ENCODE assay signal across 8 mouse cellular contexts in the genomic region with DNA sequence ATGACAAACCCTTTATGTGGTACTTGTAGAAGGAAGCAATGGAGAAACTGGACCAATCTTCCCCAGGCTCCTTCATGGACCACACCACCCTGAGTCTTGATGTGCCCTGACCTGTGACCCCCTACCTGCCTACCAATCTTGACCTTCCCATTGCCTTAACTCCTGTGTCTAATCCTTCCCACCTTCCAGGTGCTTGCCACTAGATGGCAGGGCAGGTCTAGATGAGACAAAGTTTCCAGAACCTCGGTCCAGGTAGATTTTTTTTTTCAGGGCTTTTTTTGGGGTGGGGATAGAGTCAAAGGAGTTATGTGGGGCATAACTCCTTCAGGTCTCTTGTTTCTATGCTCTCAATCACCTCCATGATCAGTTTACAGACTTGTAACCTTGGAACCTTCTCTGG. TPM values are rescaled to one million over a fixed set of nuclear protein-coding genes. Genes with fewer than 3 reads are reported as not detected.
DNase-seq lines count a peak whose midpoint lies in the region; ATAC-seq lines count a peak whose summit lies in the region.

No protein-coding gene starts in this region.

- H3K36me3 ChIP-seq in embryonic facial prominence, embryonic 10.5 days (replicated peaks) = no peaks in the 10 kb centered on the region
- no peaks in the 10 kb centered on the region for H3K36me3 ChIP-seq in forebrain, embryonic 12.5 days (replicated peaks)

- H3K9ac ChIP-seq in forebrain, embryonic 12.5 days = no peak overlapping the region

- peaks cover 27% of the 10 kb centered on the region for H3K4me1 ChIP-seq in embryonic facial prominence, embryonic 10.5 days
- no peaks in the 10 kb centered on the region for H3K4me1 ChIP-seq in forebrain, embryonic 12.5 days

- no peaks in the 10 kb centered on the region for H3K27me3 ChIP-seq in embryonic facial prominence, embryonic 10.5 days (replicated peaks; ENCODE audit: low read depth, poor library complexity, severe bottlenecking)
- H3K27me3 ChIP-seq in forebrain, embryonic 12.5 days = peaks cover 3% of the 10 kb centered on the region; the same call in 1 of the 2 replicates

- H3K27ac ChIP-seq in embryonic facial prominence, embryonic 10.5 days (replicated peaks) = no peak overlapping the region
- no peak overlapping the region for H3K27ac ChIP-seq in forebrain, embryonic 12.5 days

- no peak overlapping the region for H3K4me2 ChIP-seq in forebrain, embryonic 12.5 days

- H3K4me3 ChIP-seq in embryonic facial prominence, embryonic 10.5 days = no peak overlapping the region
- no peak overlapping the region for H3K4me3 ChIP-seq in forebrain, embryonic 12.5 days (replicated peaks)

- no peaks in the 10 kb centered on the region for H3K9me3 ChIP-seq in embryonic facial prominence, embryonic 10.5 days
- no peaks in the 10 kb centered on the region for H3K9me3 ChIP-seq in forebrain, embryonic 12.5 days

- 29% methylated on average over 1 of the region's 1 CpGs for WGBS in embryonic facial prominence, embryonic 10.5 days
- WGBS in forebrain, embryonic 12.5 days = 24% methylated on average over 1 of the region's 1 CpGs

- no peak for ATAC-seq in forebrain, embryonic 12.5 days (ENCODE audit: low FRiP score)

- intact Hi-C loops in heart, postnatal 14 days (cut with DNase I) = loop anchor here (2.0 kb wide), 2 partner anchors 238 to 266 kb away; no protein-coding TSS in a partner anchor
- intact Hi-C loops in left cerebral cortex, postnatal 14 days (cut with DNase I) = loop anchor here (10.0 kb wide), 1 partner anchor 124 kb away; the partner anchor contains the start of gene Etv5

- DNase-seq in heart, postnatal 14 days = peak; percentile 48 to 56
- DNase-seq in heart, adult 9 months (ENCODE audit: low spot score in 2 of 2) = no peak
- peak; percentile 37 for DNase-seq in A20 (ENCODE audit: low read depth, low spot score)
- DNase-seq in R1 (ENCODE audit: low read depth, low spot score) = peak; percentile 70
- DNase-seq in embryonic facial prominence, embryonic 10.5 days (ENCODE audit: low spot score) = peak; percentile 42
- peak; percentile 29 to 43 for DNase-seq in left cerebral cortex, postnatal 14 days (ENCODE audit: low spot score in 2 of 2)
- peak; percentile 38 for DNase-seq in right cerebral cortex, postnatal 14 days

RNA-seq across cellular contexts. Expression of gene Tra2b, which starts 44.8 kb away (rescaled TPM):
- total RNA-seq in heart, postnatal 14 days (2021) = 10 to 100 TPM; 51.9 to 62.9 TPM
- polyA plus RNA-seq in embryonic facial prominence, embryonic 10.5 days (2016; fragmentation: Nextera tagmentation; extraction: Ambion mirVana) = 494 and 506 TPM in 2 replicates
- 10 to 100 TPM; 70.6 to 79.9 TPM for total RNA-seq in left cerebral cortex, postnatal 14 days (2021)
- polyA plus RNA-seq in forebrain, embryonic 12.5 days (2016; fragmentation: Nextera tagmentation; extraction: Ambion mirVana) = 465 and 492 TPM in 2 replicates

Comparison
In these comparisons a context has a peak if more than half of its experiments do, and no peak if none do; other contexts are left out.
1. DNase-seq: peak in heart, postnatal 14 days (2 of 2), A20 (single experiment), R1 (single experiment), embryonic facial prominence, embryonic 10.5 days (single experiment), left cerebral cortex, postnatal 14 days (2 of 2) and right cerebral cortex, postnatal 14 days (single experiment); none in heart, adult 9 months (0 of 2).